ENCODE assay signal across 9 mouse cellular contexts in the genomic region with DNA sequence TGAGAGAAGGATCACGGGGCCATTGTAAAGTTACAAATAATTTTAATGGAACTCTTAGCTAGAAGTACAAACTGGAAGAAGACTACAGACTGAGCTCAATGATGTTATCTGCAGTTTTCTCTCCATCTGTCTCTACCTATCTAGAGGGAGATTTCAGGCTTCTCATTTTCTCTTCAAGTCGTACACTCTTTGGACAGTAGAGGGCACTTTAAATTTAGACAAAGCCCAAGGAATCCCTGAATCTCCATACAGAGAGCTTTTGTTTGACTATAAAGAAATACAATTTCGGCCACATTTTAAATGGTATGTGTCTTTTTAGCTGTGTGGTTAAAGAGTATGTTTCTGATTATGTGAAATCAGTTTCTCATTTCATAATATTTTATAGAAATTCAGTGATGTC.
DNase-seq lines count a peak whose midpoint lies in the region; ATAC-seq lines count a peak whose summit lies in the region.
"Had no signal": no experiment of that assay in that cellular context is flagged by ENCODE, and none has a peak within 500 bp of the region (broad histone marks: within the 10 kb centered on the region; RNA-seq: fewer than 3 reads in every experiment).

No protein-coding gene starts in this region.

- H3K9me3 ChIP-seq in midbrain, embryonic 16.5 days (replicated peaks; ENCODE audit: control insufficient read depth, low read length, poor library complexity, severe bottlenecking), result no peaks in the 10 kb centered on the region
- H3K9me3 ChIP-seq: liver, embryonic 13.5 days had no signal

- H3K4me1 ChIP-seq in midbrain, embryonic 16.5 days (ENCODE audit: control insufficient read depth, insufficient read depth, low read length), result peaks cover 13% of the 10 kb centered on the region
- H3K4me1 ChIP-seq: liver, embryonic 13.5 days had no signal

- no peaks in the 10 kb centered on the region for H3K36me3 ChIP-seq in midbrain, embryonic 16.5 days (ENCODE audit: control insufficient read depth, insufficient read depth, low read length)
- H3K36me3 ChIP-seq: liver, embryonic 13.5 days had no signal

- no peak overlapping the region for H3K27ac ChIP-seq in midbrain, embryonic 16.5 days (ENCODE audit: low read length)
- H3K27ac ChIP-seq: liver, embryonic 13.5 days had no signal

- H3K4me2 ChIP-seq in midbrain, embryonic 16.5 days (ENCODE audit: low read length), result no peak overlapping the region
- H3K4me2 ChIP-seq: liver, embryonic 13.5 days had no signal

- H3K9ac ChIP-seq in midbrain, embryonic 16.5 days (ENCODE audit: low read depth, low read length), result no peak overlapping the region
- H3K9ac ChIP-seq: liver, embryonic 13.5 days had no signal

- peak; percentile 18 for DNase-seq in cerebellum, adult 9-10 months
- no peak for DNase-seq in cerebellum, adult 9-11 months
- peak; percentile 31 for DNase-seq in left cerebral cortex, adult 11 months (ENCODE audit: low spot score)
- no peak for DNase-seq in left cerebral cortex, postnatal 4 days
- DNase-seq in embryo, embryonic 11 days, result peak; percentile 76
- no peak for DNase-seq in urinary bladder, postnatal 4 days (ENCODE audit: low spot score in 2 of 2)
- DNase-seq: liver, embryonic 13.5 days had no signal

- 10% methylated on average over 3 of the region's 3 CpGs for WGBS in midbrain, embryonic 16.5 days

- H3K27me3 ChIP-seq in midbrain, embryonic 16.5 days (ENCODE audit: control insufficient read depth, insufficient read depth, low read depth, low read length), result no peaks in the 10 kb centered on the region
- H3K27me3 ChIP-seq: liver, embryonic 13.5 days had no signal

- ATAC-seq in midbrain, embryonic 16.5 days, result peak; percentile 71; the same call in 1 of the 2 replicates
- ATAC-seq in megakaryocyte progenitor cell, adult 5-6 weeks (replicated peaks; ENCODE audit: poor library complexity), result no peak

- no peak overlapping the region for H3K4me3 ChIP-seq in midbrain, embryonic 16.5 days (ENCODE audit: low read depth, low read length)
- H3K4me3 ChIP-seq: liver, embryonic 13.5 days had no signal

- intact Hi-C loops in left cerebral cortex, postnatal 4 days (cut with DNase I), result loop anchor here (5.0 to 10.0 kb wide), 3 partner anchors 397 to 1217 kb away; a partner anchor contains a TSS

Comparison
In these comparisons a context has a peak if more than half of its experiments do, and no peak if none do; other contexts are left out.
1. DNase-seq: peak in cerebellum, adult 9-10 months (single experiment), left cerebral cortex, adult 11 months (single experiment) and embryo, embryonic 11 days (single experiment); none in cerebellum, adult 9-11 months (single experiment), left cerebral cortex, postnatal 4 days (single experiment) and urinary bladder, postnatal 4 days (0 of 2).